Mouse (Mus musculus) brain, embryonic 14.5 days (tissue): Measurements from ENCODE around the gene Olfr810. TPM values are rescaled to one million over a fixed set of nuclear protein-coding genes. Genes with fewer than 3 reads are reported as not detected.

ENCODE experiments used
- DNase-seq: peaks from one replicate; pipeline ENCODE4 v3.0.0-alpha.2; 2011; ENCODE audit warnings: low read depth
- CTCF ChIP-seq: fragments of 200-500 bp; IDR thresholded peaks from 2 replicates; pipeline ENCODE4 v1.5.1; 2012; ENCODE audit warnings: inconsistent platforms, mild to moderate bottlenecking, moderate library complexity, borderline replicate concordance; ENCODE audit not compliant: insufficient read depth, insufficient read length; ENCODE audit errors: extremely low read depth
- POLR2A ChIP-seq: fragments of 200-500 bp; IDR thresholded peaks from 2 replicates; pipeline ENCODE4 v1.6.1; 2012; ENCODE audit warnings: mild to moderate bottlenecking, inconsistent platforms, borderline replicate concordance; ENCODE audit not compliant: poor library complexity, insufficient read depth, insufficient read length, severe bottlenecking; ENCODE audit errors: extremely low read depth
- polyA plus RNA-seq: library from polyadenylated mRNA; depleted of rRNA; stranded (reverse); fragments of >200 nt; gene quantifications from 2 replicates; pipeline ENCODE4 v1.2.3, GENCODE M21; 2012; rRNA removed

Olfr810 gene
- polyA plus RNA-seq = not detected in 2 replicates

GRCm38 (mm10) chr10:129794817-129795216, at the start of gene Olfr810:
Gene Olfr810, minus strand, starts transcription at chr10:129794917.
- TF ChIP-seq POLR2A = no peak
- no peak for TF ChIP-seq CTCF
- DNase-seq = no peak

DNA sequence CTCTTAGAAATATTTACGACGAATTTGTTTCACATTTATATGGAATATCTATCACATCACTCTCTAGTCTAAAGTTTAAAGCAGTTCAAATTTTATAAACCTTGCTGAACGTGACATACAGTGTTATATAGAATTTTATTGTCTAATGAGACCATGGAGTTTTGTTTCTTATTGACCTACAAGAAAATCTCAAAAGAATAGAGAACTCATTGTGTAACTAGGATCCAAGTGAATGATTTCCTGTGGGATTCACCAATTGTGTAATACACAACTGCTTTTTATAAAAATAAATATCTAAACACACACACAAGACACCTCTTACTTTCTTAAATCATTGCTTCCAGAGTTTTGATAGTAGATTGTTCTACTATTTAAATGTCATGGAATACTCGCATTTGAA, 9.6 kb upstream of the Olfr810 start, which contains the start of gene Olfr811:
Gene Olfr811 (minus strand): TSS at position 101 of the 400 bp plus-strand sequence.
- DNase-seq = no peak
- TF ChIP-seq POLR2A = no peak
- no peak for TF ChIP-seq CTCF

DNA sequence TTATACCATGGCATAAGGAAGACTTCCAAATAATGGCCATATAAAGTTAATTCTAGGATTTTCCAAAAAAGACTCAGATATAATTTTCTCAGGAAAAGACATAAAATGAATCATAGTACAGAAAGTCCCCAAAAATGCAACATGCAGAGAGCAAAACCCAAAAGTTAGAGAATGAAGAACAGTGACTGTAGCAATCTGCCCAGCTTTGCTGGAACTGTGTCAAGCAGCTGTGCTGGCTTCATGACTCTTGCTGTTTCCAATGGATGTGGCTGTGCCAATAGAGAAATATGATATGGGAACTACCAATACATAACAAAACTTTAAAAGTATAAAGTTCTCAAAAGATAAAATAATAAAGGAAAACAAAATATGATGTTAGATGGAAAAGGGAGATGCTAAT, 16.6 kb downstream of the Olfr810 start:
- TF ChIP-seq POLR2A (no peak), CTCF (no peak)

GRCm38 (mm10) chr10:129774338-129774737, 20.4 kb downstream of the Olfr810 start, which contains the start of gene Olfr809:
Gene Olfr809, plus strand, starts transcription at chr10:129774638.
- DNase-seq = no peak
- TF ChIP-seq POLR2A = no peak
- no peak for TF ChIP-seq CTCF

More for the DNA sequence above, 16.6 kb downstream of the Olfr810 start:
- no peak for DNase-seq

GRCm38 (mm10) chr10:129765182-129765581, 29.5 kb downstream of the Olfr810 start, which contains the start of gene Olfr808:
Gene Olfr808, plus strand, starts transcription at chr10:129765482.
- no peak for TF ChIP-seq CTCF
- no peak for TF ChIP-seq POLR2A
- DNase-seq = no peak

- TF ChIP-seq CTCF (no peak), POLR2A (no peak)
- no peak for DNase-seq
These were observed 37.0 kb downstream of the Olfr810 start, which contains the start of gene Olfr807 for GRCm38 (mm10) chr10:129757693-129758092. Gene Olfr807, minus strand, starts transcription at chr10:129757793.

DNA sequence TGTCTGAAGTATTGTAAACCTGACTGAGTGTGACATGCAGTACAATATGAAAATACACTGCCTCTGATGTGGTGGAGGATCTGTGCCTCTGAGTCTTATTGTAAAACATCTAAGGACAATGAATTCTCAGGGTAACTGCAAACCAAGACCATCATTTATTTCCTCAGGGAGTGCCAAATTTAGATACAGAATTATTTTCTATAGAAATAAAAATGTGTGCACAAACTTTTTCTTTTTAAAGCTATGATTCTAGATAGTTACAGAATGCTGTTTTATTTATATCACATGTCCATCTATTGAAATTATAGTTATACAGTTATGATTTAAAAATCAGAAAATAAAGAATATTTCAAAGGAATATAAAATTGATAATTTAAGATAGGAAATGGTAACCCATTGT, 52.9 kb downstream of the Olfr810 start, which contains the start of gene Olfr806:
Gene Olfr806 (minus strand): TSS at position 101 of the 400 bp plus-strand sequence.
- DNase-seq = no peak
- TF ChIP-seq CTCF (no peak), POLR2A (no peak)

Other genes starting within 250 kb of the Olfr810 start
- gene Olfr794, start 227.3 kb downstream of the Olfr810 start, polyA plus RNA-seq = not detected in 2 replicates
- gene Olfr796, start 182.3 kb downstream of the Olfr810 start, polyA plus RNA-seq = not detected in 2 replicates
- not detected in 2 replicates for gene Olfr798, start 167.0 kb downstream of the Olfr810 start, polyA plus RNA-seq
- not detected in 2 replicates for gene Olfr799, start 157.4 kb downstream of the Olfr810 start, polyA plus RNA-seq
- gene Olfr800, start 137.2 kb downstream of the Olfr810 start, polyA plus RNA-seq = not detected in 2 replicates
- not detected in 2 replicates for gene Olfr801, start 121.1 kb downstream of the Olfr810 start, polyA plus RNA-seq
- not detected in 2 replicates for gene Olfr802, start 106.7 kb downstream of the Olfr810 start, polyA plus RNA-seq
- not detected in 2 replicates for gene Olfr803, start 100.6 kb downstream of the Olfr810 start, polyA plus RNA-seq
- gene Olfr804, start 91.7 kb downstream of the Olfr810 start, polyA plus RNA-seq = not detected in 2 replicates
- gene Olfr805, start 65.5 kb downstream of the Olfr810 start, polyA plus RNA-seq = not detected in 2 replicates
- gene Olfr806, start 53.0 kb downstream of the Olfr810 start, polyA plus RNA-seq = not detected in 2 replicates
- gene Olfr807, start 37.1 kb downstream of the Olfr810 start, polyA plus RNA-seq = not detected in 2 replicates
- gene Olfr808, start 29.4 kb downstream of the Olfr810 start, polyA plus RNA-seq = not detected in 2 replicates
- gene Olfr809, start 20.3 kb downstream of the Olfr810 start, polyA plus RNA-seq = not detected in 2 replicates
- not detected in 2 replicates for gene Olfr811, start 9.5 kb upstream of the Olfr810 start, polyA plus RNA-seq
- gene Olfr812, start 51.2 kb upstream of the Olfr810 start, polyA plus RNA-seq = not detected in 2 replicates
- not detected in 2 replicates for gene Olfr813, start 60.5 kb upstream of the Olfr810 start, polyA plus RNA-seq
- gene Olfr814, start 84.9 kb upstream of the Olfr810 start, polyA plus RNA-seq = not detected in 2 replicates
- not detected in 2 replicates for gene Olfr815, start 111.0 kb upstream of the Olfr810 start, polyA plus RNA-seq
- not detected in 2 replicates for gene Olfr816, start 120.7 kb upstream of the Olfr810 start, polyA plus RNA-seq
- not detected in 2 replicates for gene Olfr818, start 154.2 kb upstream of the Olfr810 start, polyA plus RNA-seq
- gene Olfr819, start 172.3 kb upstream of the Olfr810 start, polyA plus RNA-seq = not detected in 2 replicates
- not detected in 2 replicates for gene Olfr247, start 181.2 kb upstream of the Olfr810 start, polyA plus RNA-seq
- not detected in 2 replicates for gene Gm10310, start 190.1 kb upstream of the Olfr810 start, polyA plus RNA-seq
- not detected in 2 replicates for gene Olfr820, start 217.7 kb upstream of the Olfr810 start, polyA plus RNA-seq
- not detected in 2 replicates for gene Olfr821, start 235.4 kb upstream of the Olfr810 start, polyA plus RNA-seq